Mouse (Mus musculus): ENCODE results near the gene Trim27. TPM values are rescaled to one million over a fixed set of nuclear protein-coding genes. Genes with fewer than 3 reads are reported as not detected.

Trim27 gene
- total RNA-seq, 2 experiments from 2014 or later = 57.6 to 65.0 TPM

DNA sequence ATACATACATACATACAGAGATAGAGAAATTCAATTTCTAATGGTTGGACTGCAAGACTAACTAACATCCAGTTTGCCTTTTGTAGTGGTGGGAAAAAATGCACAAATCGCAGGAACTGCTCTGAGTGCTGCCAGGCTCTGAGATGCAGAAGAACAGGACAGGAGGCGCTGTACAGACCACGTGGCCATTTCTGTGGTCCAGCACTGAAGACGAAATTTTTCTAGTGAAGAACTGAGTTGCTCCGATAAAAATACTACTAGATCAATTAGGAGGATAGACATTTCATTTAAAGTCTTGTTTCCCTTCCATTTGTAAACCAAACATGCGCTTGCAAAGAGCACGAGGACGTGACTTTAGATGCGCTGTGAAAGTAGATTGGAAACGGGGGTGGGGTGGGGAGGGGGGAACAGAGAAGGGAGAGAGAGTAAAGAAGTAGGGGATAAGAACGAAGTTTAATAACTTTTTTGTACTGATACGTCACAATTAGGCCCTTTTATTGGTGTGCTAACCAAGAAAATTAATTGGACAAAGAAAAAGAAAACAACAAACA lies 7.6 kb upstream of the Trim27 start:
- peak; percentile 34 for DNase-seq
- intact Hi-C loops (cut with DNase I) = loop anchor here (5.0 kb wide), 1 partner anchor 106 kb away; no protein-coding TSS in a partner anchor

DNA sequence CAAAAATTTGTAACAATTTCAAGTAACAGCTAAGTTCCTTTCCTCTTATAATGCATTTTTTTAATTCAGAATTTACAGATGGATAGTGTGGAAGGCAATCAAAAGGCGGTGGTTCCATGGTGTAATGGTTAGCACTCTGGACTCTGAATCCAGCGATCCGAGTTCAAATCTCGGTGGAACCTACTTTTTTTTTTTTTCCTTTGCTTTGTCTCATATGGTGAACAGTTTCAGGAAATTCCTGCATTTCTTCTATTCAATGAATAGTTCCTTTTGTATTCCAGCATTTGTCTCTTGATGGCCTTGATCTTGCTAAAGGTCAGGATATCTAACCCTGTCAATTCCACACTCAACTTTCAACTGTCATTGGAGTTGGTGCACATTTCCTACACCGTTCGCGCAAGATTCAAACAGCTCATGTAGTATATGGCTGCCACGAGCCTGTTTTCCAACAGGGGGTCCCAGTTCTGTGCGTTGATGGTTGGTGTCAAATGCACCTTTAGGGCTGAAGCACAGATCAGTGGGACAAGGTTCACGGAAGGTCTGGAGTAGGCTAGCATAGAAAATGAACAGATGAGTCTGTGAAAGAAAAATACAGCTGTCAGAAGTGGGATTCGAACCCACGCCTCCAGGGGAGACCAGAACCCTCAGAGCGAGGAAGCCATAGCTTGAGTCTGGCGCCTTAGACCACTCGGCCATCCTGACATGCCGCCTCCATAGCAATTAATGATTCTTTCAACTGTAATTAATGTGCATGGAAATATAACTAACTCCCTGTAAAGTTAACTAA lies 6.8 kb upstream of the Trim27 start:
- peak; percentile 50 for DNase-seq
- intact Hi-C loops (cut with DNase I) = loop anchor here (5.0 kb wide), 1 partner anchor 105 kb away; no protein-coding TSS in a partner anchor

DNA sequence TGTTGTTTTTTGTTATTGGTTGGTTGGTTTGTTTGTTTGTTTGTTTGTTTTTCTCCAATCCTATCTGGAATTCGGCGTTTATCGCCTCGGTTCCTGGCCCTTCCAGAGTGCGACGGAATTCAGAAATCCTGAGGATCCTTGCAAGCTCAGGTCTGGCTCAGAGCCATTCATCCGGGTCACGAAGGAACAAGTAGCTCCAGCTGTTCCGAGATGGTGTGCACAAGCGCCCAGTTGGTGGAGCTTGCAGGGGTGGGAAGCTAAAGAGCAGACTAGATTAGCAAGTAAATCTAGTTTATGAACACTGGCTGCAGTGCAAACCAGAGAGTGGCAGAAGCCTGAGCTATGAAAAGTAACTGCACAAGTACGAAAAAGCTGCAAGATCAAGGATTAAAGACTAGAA lies 6.2 kb upstream of the Trim27 start:
- DNase-seq = peak; percentile 78
- intact Hi-C loops (cut with DNase I) = loop anchor here (5.0 kb wide), 1 partner anchor 104 kb away; no protein-coding TSS in a partner anchor

DNA sequence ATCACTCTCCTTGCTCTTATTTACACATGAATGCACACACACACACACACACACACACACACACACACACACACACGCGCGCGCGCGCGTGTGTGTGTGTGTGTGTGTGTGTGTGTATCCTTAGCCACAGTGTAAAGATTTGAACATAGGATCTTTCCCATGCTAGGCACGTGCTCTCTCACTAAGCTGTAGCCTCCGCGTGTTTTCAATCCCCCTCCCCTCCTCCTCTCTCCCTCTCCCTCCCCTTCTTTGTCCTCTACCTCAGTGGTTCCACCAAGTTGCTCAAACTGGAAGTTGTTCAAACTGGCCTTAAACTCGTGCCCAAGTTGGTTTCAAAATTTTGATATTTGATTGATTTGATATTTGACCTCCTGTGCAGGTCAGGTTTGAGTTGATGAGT lies 2.5 kb upstream of the Trim27 start:
- intact Hi-C loops (cut with DNase I) = no loop called here
- DNase-seq = no peak

DNA sequence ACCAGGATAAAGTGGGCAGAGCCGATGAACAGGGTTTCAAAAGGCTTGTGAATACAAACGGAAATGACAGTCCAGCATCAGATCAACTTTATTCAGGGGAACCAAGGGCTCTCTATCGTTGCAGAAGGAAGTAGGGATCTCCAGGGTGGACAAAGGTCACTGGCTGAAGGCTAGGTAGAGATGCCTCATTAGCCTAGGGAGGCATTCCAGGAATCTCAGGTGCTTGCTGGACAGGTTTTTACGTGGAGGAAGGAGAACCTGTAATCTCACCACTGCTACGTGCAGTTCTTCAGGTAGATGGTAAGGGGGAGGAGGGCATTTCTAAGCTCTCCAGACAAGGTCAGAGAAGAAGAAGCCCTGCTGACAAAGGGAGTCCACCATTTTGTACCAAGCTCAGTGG lies 1.6 kb upstream of the Trim27 start:
- intact Hi-C loops (cut with DNase I) = no loop called here
- no peak for DNase-seq

DNA sequence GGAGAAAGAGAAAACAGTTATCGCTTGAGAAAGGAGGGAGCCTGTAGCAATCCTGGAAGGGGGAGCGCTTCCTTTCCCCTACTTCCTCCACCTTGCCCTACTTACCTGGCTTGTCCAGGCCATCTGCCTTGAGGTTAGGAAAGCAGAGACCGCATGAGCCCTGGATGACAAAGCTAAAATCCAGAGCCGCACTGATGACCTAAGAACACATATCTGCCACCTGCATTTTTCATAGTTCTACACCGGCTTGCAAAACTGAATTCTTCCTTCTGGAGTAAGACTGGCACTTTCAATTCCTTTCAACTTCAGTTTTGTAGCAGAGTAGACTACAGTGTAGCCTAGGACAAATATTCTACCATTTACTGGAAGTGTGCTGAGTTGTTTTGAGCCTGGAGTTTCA lies 881 bp upstream of the Trim27 start:
- intact Hi-C loops (cut with DNase I) = no loop called here
- no peak for DNase-seq

DNA sequence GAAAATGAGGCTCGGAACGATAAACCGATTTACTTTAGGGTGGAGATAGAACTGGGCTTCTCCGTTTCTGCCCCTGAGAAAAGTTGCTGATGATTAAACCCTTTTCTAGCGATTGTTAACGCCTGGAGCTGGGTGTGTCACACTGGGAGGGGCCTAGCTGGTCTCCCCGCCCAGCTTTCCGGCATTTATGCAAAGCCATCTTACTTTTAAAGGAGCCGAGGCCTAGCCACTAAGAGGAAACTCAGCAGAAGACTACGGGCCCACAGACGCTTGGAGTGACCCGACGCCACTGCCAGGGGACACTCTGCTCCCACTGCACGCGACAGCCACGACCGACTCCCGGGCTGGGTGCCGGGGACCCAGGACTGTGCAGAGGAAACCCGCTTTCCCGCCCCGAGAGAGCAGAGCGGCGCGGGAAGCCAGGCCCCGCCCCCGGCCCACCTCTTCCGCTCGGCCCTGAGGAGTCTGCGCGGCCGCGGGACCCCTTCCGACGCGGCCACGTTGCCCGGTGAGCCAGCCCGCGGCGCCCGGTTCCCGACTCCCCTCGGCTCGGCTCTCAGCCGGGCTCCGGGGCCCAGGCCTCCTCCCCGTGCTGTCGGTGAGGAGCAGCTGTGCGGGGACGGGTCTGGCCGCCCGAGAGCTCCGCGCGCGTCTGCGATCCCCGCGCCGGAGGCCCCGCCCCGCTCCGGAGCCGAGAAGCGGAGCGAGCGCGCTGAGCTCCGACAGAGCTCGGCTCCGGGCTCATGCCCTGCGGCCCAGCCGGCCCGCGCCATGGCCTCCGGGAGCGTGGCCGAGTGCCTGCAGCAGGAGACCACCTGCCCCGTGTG lies 692 bp downstream of the Trim27 start:
- intact Hi-C loops (cut with DNase I) = loop anchor here (10.0 kb wide), 1 partner anchor 145 kb away; no protein-coding TSS in a partner anchor
- peak; percentile 79 for DNase-seq

DNA sequence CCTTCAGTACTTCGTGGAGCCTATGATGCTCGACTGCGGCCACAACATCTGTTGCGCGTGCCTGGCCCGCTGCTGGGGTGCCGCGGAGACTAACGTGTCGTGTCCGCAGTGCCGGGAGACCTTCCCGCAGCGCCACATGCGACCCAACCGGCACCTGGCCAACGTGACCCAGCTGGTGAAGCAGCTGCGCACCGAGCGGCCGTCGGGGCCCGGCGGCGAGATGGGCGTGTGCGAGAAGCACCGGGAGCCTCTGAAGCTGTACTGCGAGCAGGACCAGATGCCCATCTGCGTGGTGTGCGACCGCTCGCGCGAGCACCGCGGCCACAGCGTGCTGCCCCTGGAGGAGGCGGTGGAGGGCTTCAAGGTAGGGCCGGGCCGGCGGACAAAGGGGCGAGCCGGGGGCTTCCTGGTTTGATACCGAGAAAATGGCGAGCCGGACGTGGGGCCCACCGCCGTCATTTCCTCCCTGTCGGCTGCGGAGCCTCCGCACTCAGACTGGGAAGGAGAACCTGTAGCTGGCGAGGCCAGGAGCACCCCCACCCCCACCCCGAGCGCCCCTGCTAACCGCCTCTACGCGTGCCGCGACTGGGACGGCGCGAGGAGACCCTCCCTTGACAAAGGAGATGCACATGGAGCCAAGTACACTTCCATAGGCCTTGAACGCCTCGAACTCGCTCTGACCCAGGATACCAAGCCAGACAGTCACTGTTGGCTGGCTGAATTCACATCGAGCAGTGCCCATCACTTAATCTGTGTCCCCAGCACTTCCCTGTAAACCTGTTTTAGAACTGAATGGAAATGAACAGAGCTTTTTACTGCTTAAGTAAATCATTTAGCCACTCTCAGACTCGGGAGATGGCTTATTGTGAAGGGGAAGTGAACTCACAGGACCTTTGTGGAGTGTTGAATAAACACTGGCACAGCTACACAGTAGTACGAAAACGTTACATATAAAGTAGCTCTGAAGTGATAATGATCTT lies 1.6 kb downstream of the Trim27 start:
- DNase-seq = peak; percentile 77
- intact Hi-C loops (cut with DNase I) = loop anchor here (10.0 kb wide), 1 partner anchor 144 kb away; no protein-coding TSS in a partner anchor

DNA sequence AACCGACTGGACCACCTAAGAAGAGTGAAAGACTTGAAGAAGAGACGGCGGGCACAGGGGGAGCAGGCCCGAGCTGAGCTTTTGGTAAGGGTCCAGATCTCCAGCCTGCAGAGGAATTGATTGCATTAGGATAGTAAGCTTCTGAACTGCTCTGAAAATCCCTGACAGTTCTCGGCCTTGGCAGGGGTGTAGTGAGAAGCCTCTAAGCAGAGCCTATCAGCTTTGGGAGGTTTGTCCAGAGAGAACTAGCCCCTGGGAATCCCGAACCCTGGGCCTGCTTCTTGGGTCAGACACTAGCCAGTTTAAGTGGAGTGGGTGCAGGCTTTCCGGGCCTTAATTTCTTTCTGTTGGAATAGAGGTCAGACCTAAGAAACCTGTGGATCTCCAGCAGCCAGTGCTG lies 2.8 kb downstream of the Trim27 start:
- DNase-seq = no peak
- intact Hi-C loops (cut with DNase I) = loop anchor here (10.0 kb wide), 1 partner anchor 143 kb away; no protein-coding TSS in a partner anchor

DNA sequence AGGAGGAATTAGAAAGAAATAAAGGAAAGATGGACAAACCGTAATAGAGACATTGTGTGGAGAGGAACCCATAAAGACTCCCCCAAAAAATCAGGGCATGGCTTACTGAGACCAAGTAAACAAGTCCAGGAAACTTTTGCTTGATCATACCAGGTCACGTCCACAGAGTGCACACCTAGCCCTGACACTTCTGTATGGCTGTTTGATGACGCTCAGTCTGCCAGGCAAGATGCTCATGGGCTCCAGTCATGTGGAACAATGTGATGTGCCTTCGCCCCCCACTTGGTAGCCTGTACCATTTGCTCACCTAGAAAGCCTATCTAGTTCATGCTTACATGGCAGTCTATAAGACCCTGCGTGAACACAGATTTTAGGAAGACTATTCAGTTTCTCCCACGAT lies 3.8 kb downstream of the Trim27 start:
- intact Hi-C loops (cut with DNase I) = loop anchor here (10.0 kb wide), 1 partner anchor 142 kb away; no protein-coding TSS in a partner anchor
- no peak for DNase-seq

DNA sequence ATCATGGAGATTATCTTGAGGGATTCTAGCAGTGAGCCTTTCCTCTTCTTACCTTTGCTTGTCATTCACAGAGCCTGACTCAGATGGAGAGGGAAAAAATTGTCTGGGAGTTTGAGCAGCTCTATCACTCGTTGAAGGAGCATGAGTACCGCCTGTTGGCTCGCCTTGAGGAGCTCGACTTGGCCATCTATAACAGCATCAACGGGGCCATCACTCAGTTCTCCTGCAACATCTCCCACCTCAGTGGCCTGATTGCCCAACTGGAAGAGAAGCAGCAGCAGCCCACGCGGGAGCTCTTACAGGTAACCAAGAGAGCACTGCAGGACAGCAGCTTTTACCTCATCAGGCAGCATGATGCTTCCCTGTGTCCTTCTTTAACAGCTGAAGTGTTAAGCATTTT lies 4.4 kb downstream of the Trim27 start:
- intact Hi-C loops (cut with DNase I) = loop anchor here (10.0 kb wide), 1 partner anchor 141 kb away; no protein-coding TSS in a partner anchor
- no peak for DNase-seq

DNA sequence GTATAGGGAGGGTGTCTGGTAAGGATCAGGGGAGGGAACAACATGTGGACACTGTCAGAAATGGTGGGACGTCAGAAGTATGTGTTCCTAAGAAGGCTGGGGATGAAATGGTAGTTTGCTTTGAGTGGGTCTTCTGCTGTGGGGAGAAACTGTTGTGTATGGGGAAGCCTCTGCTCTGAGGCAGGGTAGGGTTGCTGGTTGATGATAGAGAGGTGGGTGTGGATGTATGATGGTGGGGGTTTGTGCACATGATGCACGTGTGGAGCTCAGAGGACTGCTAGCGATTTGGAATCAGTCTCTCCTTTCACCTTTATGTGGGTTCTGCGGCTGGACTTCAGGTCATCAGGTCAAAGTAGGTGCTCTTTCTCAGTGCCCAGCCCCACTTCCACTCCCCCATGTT lies 6.3 kb downstream of the Trim27 start:
- intact Hi-C loops (cut with DNase I) = loop anchor here (10.0 kb wide), 1 partner anchor 139 kb away; no protein-coding TSS in a partner anchor
- no peak for DNase-seq

DNA sequence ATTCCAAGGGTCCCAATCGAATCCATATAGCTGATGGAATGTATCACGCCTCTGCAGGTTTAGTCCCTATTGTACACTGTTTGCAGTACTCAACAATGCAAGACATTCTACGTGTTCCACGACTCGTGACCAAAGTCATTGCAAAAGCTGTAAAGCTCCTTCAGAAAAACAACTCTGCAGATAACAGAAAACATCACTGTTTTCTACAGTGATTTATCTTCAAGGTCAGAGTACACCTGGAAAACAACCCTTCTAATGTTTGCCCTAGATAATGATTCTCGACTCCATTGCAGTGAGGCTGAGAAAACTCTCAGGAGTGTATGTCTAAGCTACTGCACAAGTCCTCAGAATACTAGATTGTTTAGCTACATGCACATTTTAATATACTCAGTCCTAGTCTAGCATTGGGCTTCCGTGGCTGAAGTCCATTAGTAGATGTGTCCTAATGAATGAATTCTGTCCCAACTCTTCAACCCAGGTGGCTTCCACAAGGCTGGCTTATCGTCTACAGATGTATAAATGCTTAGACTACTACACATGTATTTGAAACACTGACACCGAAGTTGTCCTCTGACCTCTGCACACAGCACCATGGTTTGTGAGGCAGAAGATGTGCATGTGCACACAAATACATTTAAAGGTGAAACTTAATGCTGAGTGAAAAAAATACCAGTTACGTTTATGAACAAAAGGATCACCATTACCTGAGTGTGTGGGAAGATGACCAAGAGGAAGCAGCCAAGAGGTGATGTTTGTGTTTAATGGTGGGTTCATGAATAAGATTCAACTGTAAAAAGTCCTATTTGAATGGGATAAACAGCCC lies 16.4 kb downstream of the Trim27 start:
- DNase-seq = no peak
- intact Hi-C loops (cut with DNase I) = no loop called here

DNA sequence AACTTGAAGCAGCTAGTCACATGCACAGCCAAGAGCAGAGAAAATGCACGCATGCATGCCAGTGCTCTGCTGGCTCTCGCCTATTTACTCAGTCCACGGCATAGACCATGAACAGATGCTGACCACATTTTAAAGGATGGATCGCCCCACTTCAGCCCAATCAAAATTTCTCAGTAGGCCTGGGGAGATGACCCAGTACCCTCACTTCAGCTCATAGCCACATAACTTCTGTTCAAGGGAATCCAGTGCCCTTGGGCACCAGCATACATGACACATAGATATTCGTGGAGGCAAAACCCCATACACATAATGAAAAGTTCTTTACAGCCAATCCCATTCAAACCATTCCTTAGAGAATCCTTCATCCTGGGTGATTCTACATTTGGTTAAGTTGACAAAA lies 18.5 kb downstream of the Trim27 start:
- no peak for DNase-seq
- intact Hi-C loops (cut with DNase I) = no loop called here

DNA sequence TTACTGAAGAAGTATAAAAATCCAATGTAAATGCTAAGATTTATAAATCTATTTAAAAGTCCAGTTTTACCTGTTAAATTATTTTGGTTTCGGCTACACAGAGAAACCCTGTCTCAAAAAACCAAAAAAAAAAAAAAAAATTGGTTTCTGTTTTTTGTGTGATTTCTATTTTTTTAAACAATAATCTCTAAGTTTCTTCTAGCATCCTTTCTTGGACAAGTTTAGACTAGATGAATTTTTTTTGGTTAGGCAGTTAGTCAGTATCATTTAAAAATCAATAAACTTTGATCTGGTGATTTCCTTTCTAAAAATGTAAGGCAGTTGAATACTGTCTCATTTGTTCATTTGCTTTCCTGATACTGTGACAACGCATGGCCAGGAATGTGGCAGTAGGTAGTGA lies 19.1 kb downstream of the Trim27 start:
- intact Hi-C loops (cut with DNase I) = no loop called here
- DNase-seq = no peak

DNA sequence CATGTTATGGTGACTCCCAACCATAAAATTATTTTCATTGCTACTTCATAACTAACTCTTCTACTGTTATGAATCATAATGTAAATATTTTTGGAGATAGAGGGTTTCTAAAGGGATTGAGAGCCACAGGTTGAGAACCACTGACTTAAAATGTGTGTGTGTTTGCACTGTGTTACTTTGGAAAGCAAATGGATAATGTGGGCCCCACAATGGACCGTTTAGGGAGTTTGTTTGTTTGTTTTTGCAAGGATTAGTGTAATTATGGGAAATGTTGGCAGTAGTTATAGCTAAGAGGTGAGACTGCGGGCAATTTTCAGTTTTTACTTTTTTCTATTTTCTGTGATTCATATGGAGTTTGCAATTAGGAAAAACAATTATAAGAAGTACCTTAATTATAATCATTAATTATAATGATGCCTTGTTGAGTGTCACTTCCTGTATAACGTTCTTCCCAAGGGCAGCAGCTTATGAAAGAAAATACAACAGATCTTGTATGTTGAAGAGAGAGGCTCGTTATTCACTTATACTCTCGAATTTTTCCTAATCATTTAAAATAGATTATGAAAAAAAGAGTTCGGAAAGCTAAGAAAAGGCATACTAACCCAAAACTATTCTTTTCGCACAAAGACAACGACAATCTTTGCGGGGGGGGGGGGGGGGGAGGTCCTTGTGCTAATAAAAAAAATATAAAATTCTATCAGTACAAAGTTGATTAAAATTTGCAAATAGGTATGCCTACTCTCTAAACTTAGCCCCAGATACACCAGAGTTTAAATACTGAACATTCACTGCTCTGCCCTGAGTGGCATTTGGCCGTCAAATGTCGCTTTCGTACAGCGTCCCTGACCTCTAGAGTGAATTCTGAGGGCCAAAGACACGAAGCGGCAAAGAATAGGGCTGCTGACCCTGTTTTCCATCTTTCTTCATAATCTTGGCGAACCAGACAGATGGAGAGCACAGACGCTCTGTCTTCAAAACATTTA lies 20.1 kb downstream of the Trim27 start:
- intact Hi-C loops (cut with DNase I) = no loop called here
- DNase-seq = no peak

DNA sequence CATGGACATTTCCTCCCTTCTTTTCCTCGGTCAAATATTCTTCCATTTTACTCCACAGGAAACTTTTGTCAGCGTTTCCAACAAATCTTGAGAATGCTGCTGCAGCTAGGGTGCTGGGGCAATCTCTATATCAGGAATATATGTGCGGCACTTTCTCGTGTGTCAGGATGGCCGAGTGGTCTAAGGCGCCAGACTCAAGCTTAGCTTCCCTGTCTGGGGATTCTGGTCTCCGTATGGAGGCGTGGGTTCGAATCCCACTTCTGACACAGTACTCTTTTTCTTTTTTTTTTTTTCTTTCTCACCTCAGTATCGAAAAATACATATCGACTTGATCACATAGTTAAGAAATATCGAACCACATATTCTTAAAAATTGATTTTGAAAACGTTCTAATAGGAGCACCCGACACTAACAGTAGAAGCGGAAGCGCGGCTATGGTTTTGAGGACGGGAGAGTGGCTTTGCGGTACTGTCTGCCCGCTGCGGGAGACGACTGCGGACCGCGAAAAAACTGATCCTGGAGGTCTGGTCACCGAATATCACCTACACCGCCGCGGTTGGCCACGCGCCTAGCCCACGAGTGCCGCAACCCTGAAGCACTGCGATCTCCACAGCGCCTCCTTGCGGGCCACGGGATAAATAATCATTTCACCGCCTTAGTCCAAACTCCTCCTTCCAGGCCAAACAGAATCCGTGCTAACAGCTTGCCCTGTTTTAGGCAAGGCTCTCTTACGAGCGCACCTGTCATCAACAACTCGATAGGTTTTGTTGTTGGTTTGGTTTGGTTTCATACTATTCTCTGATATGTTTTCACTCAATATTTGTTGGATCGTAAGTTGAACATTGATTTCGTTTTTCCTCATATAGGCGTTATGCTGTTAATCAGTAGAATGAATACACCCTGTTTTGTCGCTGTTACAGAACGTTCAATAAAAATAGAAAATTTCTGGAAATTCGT lies 21.1 kb downstream of the Trim27 start:
- peak; percentile 93 for DNase-seq
- intact Hi-C loops (cut with DNase I) = no loop called here
